Mouse (Mus musculus) embryonic fibroblast, embryonic 13.5 days (primary cell): ENCODE measurements around the gene Zfp786.

Experiments
- CTCF ChIP-seq: IDR thresholded peaks from 2 replicates; pipeline ENCODE4 v1.5.1; 2011; ENCODE audit warnings: mild to moderate bottlenecking, control low read depth, low read length, moderate library complexity, borderline replicate concordance; ENCODE audit not compliant: insufficient read depth
- POLR2A ChIP-seq: IDR thresholded peaks from 2 replicates; pipeline ENCODE4 v1.6.1; 2011; ENCODE audit warnings: low read depth, mild to moderate bottlenecking, control low read depth, low read length, moderate library complexity

- no peak for TF ChIP-seq CTCF
- no peak for TF ChIP-seq POLR2A
Observed at GRCm38 (mm10) chr6:47879049-47879716, 48.5 kb upstream of the Zfp786 start.
